In genomic region chr6:94951971-94952768, GRCm38 (mm10) we compare ENCODE assay signal across 33 mouse cellular contexts.
DNase-seq lines count a peak whose midpoint lies in the region; ATAC-seq and TF ChIP-seq lines count a peak whose summit lies in the region.
"Had no signal": no experiment of that assay in that cellular context is flagged by ENCODE, and none has a peak within 500 bp of the region (broad histone marks: within the 10 kb centered on the region; RNA-seq: fewer than 3 reads in every experiment).

No protein-coding gene starts in this region.

- peak; percentile 64 for DNase-seq in heart, adult 11 months
- DNase-seq in heart, adult 2 months = no peak
- peak; percentile 16 for DNase-seq in midbrain, embryonic 10.5 days (ENCODE audit: low spot score)
- peak; percentile 43 for DNase-seq in R1 (ENCODE audit: low read depth, low spot score)
- no peak for DNase-seq in layer of hippocampus, postnatal 36 days
- DNase-seq in limb, embryonic 10.5 days (ENCODE audit: low spot score) = no peak
- DNase-seq: adrenal gland, adult 8-10 months; adrenal gland, postnatal 25 days; B cell, adult 2 months; cerebellum, adult 11-12 months; cerebellum, adult 8-10 months; cerebellum, postnatal 10 days; cerebellum, postnatal 36 days; embryo, embryonic 11 days; forebrain, postnatal 0 days; gastrocnemius, adult 2 months; gastrocnemius, postnatal 14 days; heart, adult 18-20 months; heart, postnatal 10 days; heart, postnatal 36 days had no signal

- H3K9ac ChIP-seq in heart, adult 2 months (ENCODE audit: low read depth, low read length) = no peak overlapping the region
- no peak overlapping the region for H3K9ac ChIP-seq in midbrain, embryonic 16.5 days (ENCODE audit: low read depth, low read length)
- H3K9ac ChIP-seq: embryonic facial prominence, embryonic 13.5 days; forebrain, postnatal 0 days; heart, embryonic 15.5 days; hindbrain, embryonic 15.5 days had no signal

- no peak overlapping the region for H3K4me3 ChIP-seq in heart, adult 2 months
- H3K4me3 ChIP-seq in midbrain, embryonic 10.5 days = no peak overlapping the region
- no peak overlapping the region for H3K4me3 ChIP-seq in midbrain, embryonic 16.5 days (ENCODE audit: low read depth, low read length)
- H3K4me3 ChIP-seq in limb, embryonic 10.5 days = no peak overlapping the region
- H3K4me3 ChIP-seq: embryonic facial prominence, embryonic 10.5 days; embryonic facial prominence, embryonic 13.5 days; erythroblast, embryonic 14.5 days; gastrocnemius, adult 2 months; heart, embryonic 15.5 days; hindbrain, embryonic 15.5 days had no signal

- TF ChIP-seq POLR2A in heart, adult 2 months (IDR thresholded peaks at IDR 0.05; ENCODE audit: insufficient read depth, low read depth, low read length) = no peak

- 87% methylated on average over 7 of the region's 7 CpGs for WGBS in heart, adult 2 months
- 43% methylated on average over 7 of the region's 7 CpGs for WGBS in midbrain, embryonic 10.5 days
- 33% methylated on average over 7 of the region's 7 CpGs for WGBS in midbrain, embryonic 16.5 days
- 85% methylated on average over 7 of the region's 7 CpGs for WGBS in limb, embryonic 10.5 days

- no peak for ATAC-seq in midbrain, embryonic 16.5 days
- ATAC-seq: activated CD4-positive, CD25-positive, alpha-beta regulatory T cell, adult 4 months; forebrain, embryonic 14.5 days; forebrain, postnatal 0 days; intestine, postnatal 0 days; Patski had no signal

- intact Hi-C loops in heart, adult 2 months (cut with DNase I) = no loop called here

- no peak overlapping the region for H3K27ac ChIP-seq in heart, adult 2 months
- H3K27ac ChIP-seq in midbrain, embryonic 10.5 days (replicated peaks) = no peak overlapping the region
- H3K27ac ChIP-seq in midbrain, embryonic 16.5 days (ENCODE audit: low read length) = no peak overlapping the region
- H3K27ac ChIP-seq in limb, embryonic 10.5 days = no peak overlapping the region
- H3K27ac ChIP-seq: embryonic facial prominence, embryonic 10.5 days; embryonic facial prominence, embryonic 13.5 days; gastrocnemius, adult 2 months; heart, embryonic 15.5 days; hindbrain, embryonic 15.5 days had no signal

- H3K4me1 ChIP-seq in heart, adult 2 months (ENCODE audit: control insufficient read depth, insufficient read depth, low read length) = no peaks in the 10 kb centered on the region
- H3K4me1 ChIP-seq in midbrain, embryonic 10.5 days = peaks cover 11% of the 10 kb centered on the region
- H3K4me1 ChIP-seq in midbrain, embryonic 16.5 days (ENCODE audit: control insufficient read depth, insufficient read depth, low read length) = no peaks in the 10 kb centered on the region
- peaks cover 16% of the 10 kb centered on the region for H3K4me1 ChIP-seq in limb, embryonic 10.5 days
- H3K4me1 ChIP-seq: embryonic facial prominence, embryonic 13.5 days; hindbrain, embryonic 15.5 days had no signal

- no peak for TF ChIP-seq EP300 in heart, adult 2 months (IDR thresholded peaks at IDR 0.05; ENCODE audit: insufficient read depth, low read depth, low read length)

- no peaks in the 10 kb centered on the region for H3K36me3 ChIP-seq in heart, adult 2 months (ENCODE audit: control insufficient read depth, insufficient read depth, low read length)
- no peaks in the 10 kb centered on the region for H3K36me3 ChIP-seq in midbrain, embryonic 10.5 days
- no peaks in the 10 kb centered on the region for H3K36me3 ChIP-seq in midbrain, embryonic 16.5 days (ENCODE audit: control insufficient read depth, insufficient read depth, low read length)
- H3K36me3 ChIP-seq in limb, embryonic 10.5 days = no peaks in the 10 kb centered on the region
- H3K36me3 ChIP-seq: embryonic facial prominence, embryonic 10.5 days; embryonic facial prominence, embryonic 13.5 days; G1E; heart, embryonic 15.5 days; hindbrain, embryonic 15.5 days had no signal

- H3K4me2 ChIP-seq in midbrain, embryonic 16.5 days (ENCODE audit: low read length) = no peak overlapping the region
- H3K4me2 ChIP-seq: embryonic facial prominence, embryonic 13.5 days; heart, embryonic 11.5 days; heart, embryonic 15.5 days; hindbrain, embryonic 15.5 days had no signal

- H3K79me2 ChIP-seq in heart, adult 2 months (replicated peaks; ENCODE audit: control insufficient read depth, insufficient read depth, low read length) = no peaks in the 10 kb centered on the region

- TF ChIP-seq CTCF in heart, adult 2 months (IDR thresholded peaks at IDR 0.05) = no peak

- 0 out of 2 replicates have a peak, but pooled peaks cover 5% of the 10 kb centered on the region for H3K9me3 ChIP-seq in midbrain, embryonic 10.5 days (replicated peaks)
- no peaks in the 10 kb centered on the region for H3K9me3 ChIP-seq in midbrain, embryonic 16.5 days (replicated peaks; ENCODE audit: control insufficient read depth, low read length, poor library complexity, severe bottlenecking)
- no peaks in the 10 kb centered on the region for H3K9me3 ChIP-seq in limb, embryonic 10.5 days (replicated peaks)
- H3K9me3 ChIP-seq: embryonic facial prominence, embryonic 13.5 days; G1E; heart, embryonic 15.5 days; hindbrain, embryonic 15.5 days had no signal

- no peaks in the 10 kb centered on the region for H3K27me3 ChIP-seq in heart, adult 2 months (ENCODE audit: control insufficient read depth, insufficient read depth, low read length)
- no peaks in the 10 kb centered on the region for H3K27me3 ChIP-seq in midbrain, embryonic 10.5 days (ENCODE audit: low read depth, poor library complexity, severe bottlenecking)
- no peaks in the 10 kb centered on the region for H3K27me3 ChIP-seq in midbrain, embryonic 16.5 days (ENCODE audit: control insufficient read depth, insufficient read depth, low read depth, low read length)
- H3K27me3 ChIP-seq in limb, embryonic 10.5 days (ENCODE audit: low read depth, poor library complexity, severe bottlenecking) = no peaks in the 10 kb centered on the region
- H3K27me3 ChIP-seq: CH12.LX; embryonic facial prominence, embryonic 13.5 days; heart, embryonic 15.5 days; hindbrain, embryonic 15.5 days; Patski had no signal

Comparison
In these comparisons a context has a peak if more than half of its experiments do, and no peak if none do; other contexts are left out.
1. DNase-seq: peak in heart, adult 11 months (single experiment), midbrain, embryonic 10.5 days (single experiment) and R1 (single experiment); none in heart, adult 2 months (0 of 2), layer of hippocampus, postnatal 36 days (0 of 2) and limb, embryonic 10.5 days (single experiment).